Mouse (Mus musculus) Muller cell, postnatal 12 days (primary cell): ENCODE measurements at regions not wholly inside any gene's neighbourhood (a gene's known extent, or its start where the extent isn't known, plus 50 kb on each side); places are given as distances from the start of the nearest gene placed in this dataset.
A peak's percentile ranks its signal among the peaks of the same experiment; 100 is the strongest.

Experiments
- DNase-seq: peaks from one replicate; pipeline ENCODE4 v3.0.0-alpha.2; 2015; ENCODE audit errors: inconsistent ontology term

DNA sequence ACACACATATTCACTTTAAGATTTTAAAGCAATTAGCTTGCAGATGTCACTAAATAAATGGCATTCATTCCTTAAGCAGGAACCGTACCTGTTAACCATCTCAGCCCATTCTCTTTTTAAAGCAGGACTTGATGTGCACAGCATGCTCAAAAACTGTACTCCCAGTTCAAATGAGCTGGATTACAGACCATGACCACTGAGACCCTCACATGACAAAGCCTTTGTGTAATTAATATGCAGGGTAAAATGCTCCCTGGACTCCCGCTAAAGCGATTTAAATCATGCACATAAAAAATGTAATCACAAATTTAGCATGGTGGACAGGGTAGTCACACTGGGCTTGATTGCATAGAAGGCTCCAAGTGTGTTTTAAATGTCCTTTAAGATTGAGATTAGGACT is 547.2 kb downstream of the Nr4a2 start:
- no peak for DNase-seq

DNA sequence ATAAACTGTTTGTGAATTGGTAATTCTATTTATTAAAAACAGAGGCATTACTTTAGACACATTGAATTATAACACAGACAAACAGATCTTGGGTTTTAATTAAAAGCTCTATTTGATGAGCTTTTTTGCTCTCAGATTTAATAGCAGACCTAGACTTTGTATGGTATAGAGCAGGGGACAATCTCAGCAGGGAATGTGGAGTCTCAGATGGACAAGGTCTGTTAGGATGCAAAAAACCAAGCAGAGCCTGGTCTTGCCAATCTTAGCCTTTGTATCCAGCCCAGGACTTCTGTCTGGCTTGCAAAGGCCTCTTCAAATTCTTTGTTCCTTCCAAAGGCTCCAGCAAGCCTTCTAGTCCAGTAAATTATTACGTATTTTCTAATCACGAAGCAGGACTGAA is 551.0 kb downstream of the Nr4a2 start:
- no peak for DNase-seq

DNA sequence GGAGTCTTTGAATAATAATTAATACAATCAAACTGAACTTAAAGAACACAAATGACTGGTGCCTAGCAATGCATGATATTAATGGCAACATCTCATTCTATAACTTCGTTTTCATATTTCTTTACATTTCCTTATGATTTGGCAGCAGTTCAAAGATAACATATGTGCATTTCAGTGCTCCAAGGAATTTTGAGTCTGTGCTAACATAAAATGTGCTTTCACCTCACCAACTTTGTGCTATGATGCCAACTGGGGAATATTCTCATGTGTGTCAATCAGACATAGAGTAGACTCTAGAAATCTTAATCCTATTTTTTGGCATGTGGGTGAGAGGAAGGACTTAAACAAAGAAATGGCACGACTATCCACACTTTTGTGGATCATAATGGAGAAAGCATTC is 562.5 kb downstream of the Nr4a2 start:
- no peak for DNase-seq

DNA sequence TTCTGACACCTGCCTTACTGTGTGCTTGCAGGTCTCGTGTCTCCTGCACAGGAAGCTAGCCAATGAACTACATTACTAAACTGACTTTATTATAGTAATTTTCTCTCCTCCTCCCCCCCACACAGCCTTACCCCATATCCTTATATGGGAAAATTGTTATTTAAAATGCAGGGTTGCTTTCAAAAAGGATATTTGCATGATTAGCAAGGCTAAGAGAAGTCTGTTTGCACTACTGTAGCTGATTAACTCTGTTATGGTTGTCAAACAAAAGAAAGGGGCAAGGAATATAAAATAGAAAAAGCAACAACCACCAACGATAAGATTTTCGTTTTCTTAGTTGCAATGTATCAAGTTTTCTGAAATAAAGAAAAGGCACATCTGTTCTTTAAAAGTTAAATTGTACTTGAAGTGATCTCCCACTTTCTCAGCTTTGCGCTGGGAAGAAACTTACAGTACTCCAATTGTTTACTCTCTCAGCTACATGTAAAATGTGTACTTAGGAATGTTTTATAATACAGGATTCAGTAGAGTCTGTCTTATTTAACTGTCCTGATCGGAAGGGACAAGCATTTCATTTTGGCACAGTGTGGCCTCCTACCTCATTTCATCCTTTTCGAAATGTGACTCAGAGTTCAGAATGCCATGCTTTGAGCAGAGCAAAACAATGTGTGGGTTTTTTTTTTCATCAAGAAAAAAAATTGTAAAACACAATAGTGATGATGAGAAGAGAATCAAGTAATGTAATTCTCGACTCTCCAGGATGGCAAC is 571.4 kb downstream of the Nr4a2 start:
- peak; percentile 79 for DNase-seq

DNA sequence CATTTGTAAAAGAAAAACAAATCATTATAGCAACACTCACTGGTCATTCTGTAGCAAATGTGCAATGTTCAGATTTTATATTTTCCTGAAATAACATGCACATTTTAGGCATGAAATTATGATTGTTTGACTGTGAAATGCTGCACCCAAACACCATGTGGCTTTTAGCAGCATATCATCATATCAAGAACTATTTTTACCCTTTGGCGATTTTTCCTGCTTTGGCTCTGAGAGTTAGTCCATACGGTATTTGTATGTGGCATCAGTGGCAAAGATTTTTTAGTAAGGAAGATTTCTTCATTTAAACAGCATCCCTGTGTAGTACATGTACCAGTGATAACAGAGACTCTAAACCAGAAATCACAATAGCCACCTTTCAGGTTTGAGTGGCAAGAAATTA is 573.6 kb downstream of the Nr4a2 start:
- DNase-seq, result no peak

DNA sequence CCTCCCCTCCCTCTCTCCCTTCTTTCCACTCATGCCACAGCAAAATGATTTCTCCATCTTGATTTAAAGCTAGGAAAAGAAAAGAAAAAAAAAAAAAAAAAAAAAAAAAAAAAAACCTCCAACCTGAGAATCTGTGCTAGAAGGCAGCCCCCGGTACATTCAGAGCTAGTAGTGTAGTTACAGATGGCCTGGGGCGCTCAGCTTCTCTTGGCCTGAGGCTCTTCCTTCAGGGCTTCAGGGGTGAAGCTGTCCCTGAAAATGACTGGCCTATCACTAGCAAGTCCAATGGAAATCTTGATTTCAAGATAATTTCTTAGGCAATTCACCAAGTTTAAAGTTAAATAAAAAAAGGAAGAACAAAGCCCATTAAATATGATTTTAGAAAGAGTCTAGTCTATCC is 583.1 kb downstream of the Nr4a2 start:
- no peak for DNase-seq

DNA sequence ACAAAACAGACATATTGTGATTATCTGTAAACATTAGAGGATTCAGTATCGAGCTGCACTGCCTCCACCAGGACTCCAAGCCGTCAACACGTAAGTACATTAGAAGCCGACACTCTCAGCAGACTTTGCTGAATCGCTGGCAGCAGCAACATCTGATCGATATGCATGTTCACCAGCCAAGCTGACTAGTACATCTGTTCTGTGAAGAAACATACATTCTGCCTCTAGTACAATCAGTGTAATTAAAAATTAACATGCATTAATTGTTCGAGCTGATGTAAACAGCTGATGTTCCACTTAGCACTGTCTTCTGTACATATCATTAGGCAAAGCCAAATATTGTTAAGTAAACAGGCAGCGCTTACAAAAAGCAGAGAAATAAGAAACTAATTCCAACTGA is 584.0 kb downstream of the Nr4a2 start:
- DNase-seq, result no peak

DNA sequence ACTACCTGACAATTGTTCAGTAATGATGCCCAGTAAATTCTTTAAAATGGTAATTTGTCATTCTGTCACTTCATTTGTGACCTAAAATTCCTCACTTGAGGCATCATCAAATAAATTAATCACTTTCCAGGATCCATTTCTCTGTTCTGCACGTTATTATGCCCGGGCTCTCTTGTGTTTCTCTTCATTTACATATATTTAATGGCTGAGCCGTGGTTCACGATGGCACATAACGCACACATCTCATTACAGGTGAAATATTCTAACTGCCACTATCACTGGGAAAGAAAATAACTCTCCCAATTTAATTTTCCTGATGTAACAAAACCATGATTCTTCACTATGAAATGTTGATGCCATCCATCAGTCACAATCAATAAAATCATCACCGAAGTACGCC is 604.4 kb downstream of the Nr4a2 start:
- DNase-seq, result no peak
